Mouse (Mus musculus) forebrain, embryonic 15.5 days (tissue): ENCODE results near the gene Gm26620. TPM values are rescaled to one million over a fixed set of nuclear protein-coding genes. Genes with fewer than 3 reads are reported as not detected.

ENCODE experiments used
- ATAC-seq: fragments of 200-750 bp; cut with Nextera tagmentation; replicated peaks from 2 replicates; pipeline ENCODE4 v1.8.0; 2017; ENCODE audit warnings: mild to moderate bottlenecking, moderate TSS enrichment, moderate library complexity
- H3K27ac ChIP-seq: fragments of 300-500 bp; sonication (generic); replicated peaks from 2 replicates; pipeline ENCODE4 v1.5.1; 2015; ENCODE audit warnings: mild to moderate bottlenecking, inconsistent platforms
- H3K27me3 ChIP-seq: fragments of 300-500 bp; sonication (generic); 2 replicates; pipeline ENCODE4 v1.6.1; 2015; ENCODE audit warnings: inconsistent platforms
- H3K36me3 ChIP-seq: fragments of 300-500 bp; sonication (generic); 2 replicates; pipeline ENCODE4 v1.6.1; 2015; ENCODE audit warnings: mild to moderate bottlenecking, inconsistent platforms
- H3K4me1 ChIP-seq: fragments of 300-500 bp; sonication (generic); 2 replicates; pipeline ENCODE4 v1.6.1; 2015; ENCODE audit warnings: inconsistent platforms
- H3K4me2 ChIP-seq: fragments of 300-500 bp; sonication (generic); replicated peaks from 2 replicates; pipeline ENCODE4 v1.6.1; 2015; ENCODE audit warnings: mild to moderate bottlenecking, inconsistent platforms
- H3K4me3 ChIP-seq: fragments of 300-500 bp; sonication (generic); 2 replicates; pipeline ENCODE4 v1.5.1; 2015; ENCODE audit warnings: mild to moderate bottlenecking, inconsistent platforms
- H3K9ac ChIP-seq: fragments of 300-500 bp; sonication (generic); replicated peaks from 2 replicates; pipeline ENCODE4 v1.6.1; 2015; ENCODE audit warnings: mild to moderate bottlenecking, inconsistent platforms
- H3K9me3 ChIP-seq: fragments of 300-500 bp; sonication (generic); 2 replicates; pipeline ENCODE4 v1.6.1; 2016; ENCODE audit warnings: inconsistent platforms
- WGBS: fragments of 180-500 bp; shearing (Covaris S2); methylation state at CpG from one replicate; pipeline ENCODE4 v1.1.7; 2015; ENCODE audit warnings: mixed read lengths; 5-methylcytosine and 5-hydroxymethylcytosine counted together
- polyA plus RNA-seq: library from polyadenylated mRNA; unstranded; fragments of >200 nt; fragmentation: Nextera tagmentation; extraction: Ambion mirVana; gene quantifications from 2 replicates; pipeline ENCODE4 v1.2.1, GENCODE M21; 2015

The Gm26620 gene
- polyA plus RNA-seq, 1 experiment from 2014 or later = 0.22 TPM

GRCm38 (mm10) chr1:170927378-170927777, 42.5 kb downstream of the Gm26620 start, which contains the start of gene Fcrla:
Gene Fcrla, minus strand, starts transcription at chr1:170927583.
- H3K4me3 ChIP-seq = no peak within 1 kb of the TSS
- WGBS = 76% methylated on average over 3 of the region's 3 CpGs

GRCm38 (mm10) chr1:170928467-170928866, 43.6 kb downstream of the Gm26620 start:
- no peak for ATAC-seq
- no peaks in the 10 kb centered on the region for H3K27me3 ChIP-seq
- H3K36me3 ChIP-seq = no peaks in the 10 kb centered on the region
- H3K4me1 ChIP-seq = no peaks in the 10 kb centered on the region
- 72% methylated on average over 2 of the region's 2 CpGs for WGBS
- H3K4me2 ChIP-seq = no peak overlapping the region
- H3K9ac ChIP-seq = no peak overlapping the region
- H3K9me3 ChIP-seq = no peaks in the 10 kb centered on the region
- no peak overlapping the region for H3K27ac ChIP-seq
- H3K4me3 ChIP-seq = no peak overlapping the region

More at GRCm38 (mm10) chr1:170927378-170927777, 42.5 kb downstream of the Gm26620 start, which contains the start of gene Fcrla:
- ATAC-seq = no peak
- H3K4me2 ChIP-seq = no peak within 1 kb of the TSS
- H3K9me3 ChIP-seq = no peaks in the 10 kb centered on the region
- H3K27ac ChIP-seq = no peak within 1 kb of the TSS
- H3K36me3 ChIP-seq = no peaks in the 10 kb centered on the region
- H3K4me1 ChIP-seq = no peaks in the 10 kb centered on the region
- H3K9ac ChIP-seq = no peak within 1 kb of the TSS
- no peaks in the 10 kb centered on the region for H3K27me3 ChIP-seq

- Histone ChIP-seq H3K4me1 (no peaks in the 10 kb centered on the region), H3K27ac (no peak overlapping the region), H3K36me3 (no peaks in the 10 kb centered on the region), H3K4me3 (no peak overlapping the region), H3K9ac (no peak overlapping the region), H3K9me3 (no peaks in the 10 kb centered on the region), H3K27me3 (no peaks in the 10 kb centered on the region), H3K4me2 (no peak overlapping the region)
- ATAC-seq = no peak
- 86% methylated on average over 4 of the region's 4 CpGs for WGBS
Measured at GRCm38 (mm10) chr1:170929245-170929644, 44.4 kb downstream of the Gm26620 start.

GRCm38 (mm10) chr1:170932043-170932442, 47.2 kb downstream of the Gm26620 start:
- H3K27me3 ChIP-seq = no peaks in the 10 kb centered on the region
- H3K27ac ChIP-seq = no peak overlapping the region
- H3K9ac ChIP-seq = no peak overlapping the region
- H3K4me3 ChIP-seq = no peak overlapping the region
- H3K9me3 ChIP-seq = no peaks in the 10 kb centered on the region
- no peaks in the 10 kb centered on the region for H3K4me1 ChIP-seq
- no peak overlapping the region for H3K4me2 ChIP-seq
- no peak for ATAC-seq
- WGBS = 87% methylated on average over 3 of the region's 3 CpGs
- H3K36me3 ChIP-seq = no peaks in the 10 kb centered on the region

GRCm38 (mm10) chr1:170933386-170933920, 48.6 kb downstream of the Gm26620 start:
- Histone ChIP-seq H3K36me3 (no peaks in the 10 kb centered on the region), H3K27ac (no peak overlapping the region), H3K4me2 (no peak overlapping the region), H3K27me3 (no peaks in the 10 kb centered on the region), H3K9me3 (no peaks in the 10 kb centered on the region), H3K4me3 (no peak overlapping the region), H3K9ac (no peak overlapping the region), H3K4me1 (no peaks in the 10 kb centered on the region)
- WGBS = 75% methylated on average over 6 of the region's 6 CpGs
- no peak for ATAC-seq

- WGBS = 91% methylated on average over 1 of the region's 1 CpGs
Measured at GRCm38 (mm10) chr1:170933940-170934339, 49.1 kb downstream of the Gm26620 start.

GRCm38 (mm10) chr1:170934383-170934782, 49.5 kb downstream of the Gm26620 start:
- H3K4me3 ChIP-seq = no peak overlapping the region
- no peaks in the 10 kb centered on the region for H3K9me3 ChIP-seq
- no peak overlapping the region for H3K27ac ChIP-seq
- no peak overlapping the region for H3K4me2 ChIP-seq
- H3K36me3 ChIP-seq = no peaks in the 10 kb centered on the region
- H3K27me3 ChIP-seq = no peaks in the 10 kb centered on the region
- 84% methylated on average over 2 of the region's 2 CpGs for WGBS
- H3K9ac ChIP-seq = no peak overlapping the region
- H3K4me1 ChIP-seq = no peaks in the 10 kb centered on the region
- no peak for ATAC-seq

More at GRCm38 (mm10) chr1:170933940-170934339, 49.1 kb downstream of the Gm26620 start:
- Histone ChIP-seq H3K9ac (no peak overlapping the region), H3K9me3 (no peaks in the 10 kb centered on the region), H3K27ac (no peak overlapping the region), H3K27me3 (no peaks in the 10 kb centered on the region), H3K4me3 (no peak overlapping the region), H3K4me2 (no peak overlapping the region), H3K36me3 (no peaks in the 10 kb centered on the region), H3K4me1 (no peaks in the 10 kb centered on the region)
- no peak for ATAC-seq

Other genes with a start within 250 kb of the Gm26620 start
- gene Olfml2b, start 240.5 kb upstream of the Gm26620 start, polyA plus RNA-seq = 10.1 and 11.4 TPM in 2 replicates
- gene Atf6, start 17.3 kb upstream of the Gm26620 start, polyA plus RNA-seq = 7.6 and 7.7 TPM in 2 replicates
- gene Dusp12, start 475 bp downstream of the Gm26620 start, polyA plus RNA-seq = 36.4 and 36.8 TPM in 2 replicates
- gene Fcrlb, start 27.9 kb downstream of the Gm26620 start, polyA plus RNA-seq = 0.22 and 0.28 TPM in 2 replicates
- not detected in 2 replicates for gene Fcrla, start 42.5 kb downstream of the Gm26620 start, polyA plus RNA-seq
- gene Fcgr2b, start 91.5 kb downstream of the Gm26620 start, polyA plus RNA-seq = 1.0 and 1.1 TPM in 2 replicates
- 0.34 and 0.36 TPM in 2 replicates for gene Fcgr4, start 133.9 kb downstream of the Gm26620 start, polyA plus RNA-seq
- gene Fcgr3, start 179.9 kb downstream of the Gm26620 start, polyA plus RNA-seq = 8.7 and 8.8 TPM in 2 replicates
- gene Cfap126, start 228.9 kb downstream of the Gm26620 start, polyA plus RNA-seq = 4.0 and 10.3 TPM in 2 replicates